Mouse (Mus musculus): ENCODE results near the gene Lyst.
"Not testable (repeated sequence)": the region's sequence is repeated elsewhere in the genome, so short reads cannot be mapped to it uniquely, and the experiment has no call there.

Lyst gene

DNA sequence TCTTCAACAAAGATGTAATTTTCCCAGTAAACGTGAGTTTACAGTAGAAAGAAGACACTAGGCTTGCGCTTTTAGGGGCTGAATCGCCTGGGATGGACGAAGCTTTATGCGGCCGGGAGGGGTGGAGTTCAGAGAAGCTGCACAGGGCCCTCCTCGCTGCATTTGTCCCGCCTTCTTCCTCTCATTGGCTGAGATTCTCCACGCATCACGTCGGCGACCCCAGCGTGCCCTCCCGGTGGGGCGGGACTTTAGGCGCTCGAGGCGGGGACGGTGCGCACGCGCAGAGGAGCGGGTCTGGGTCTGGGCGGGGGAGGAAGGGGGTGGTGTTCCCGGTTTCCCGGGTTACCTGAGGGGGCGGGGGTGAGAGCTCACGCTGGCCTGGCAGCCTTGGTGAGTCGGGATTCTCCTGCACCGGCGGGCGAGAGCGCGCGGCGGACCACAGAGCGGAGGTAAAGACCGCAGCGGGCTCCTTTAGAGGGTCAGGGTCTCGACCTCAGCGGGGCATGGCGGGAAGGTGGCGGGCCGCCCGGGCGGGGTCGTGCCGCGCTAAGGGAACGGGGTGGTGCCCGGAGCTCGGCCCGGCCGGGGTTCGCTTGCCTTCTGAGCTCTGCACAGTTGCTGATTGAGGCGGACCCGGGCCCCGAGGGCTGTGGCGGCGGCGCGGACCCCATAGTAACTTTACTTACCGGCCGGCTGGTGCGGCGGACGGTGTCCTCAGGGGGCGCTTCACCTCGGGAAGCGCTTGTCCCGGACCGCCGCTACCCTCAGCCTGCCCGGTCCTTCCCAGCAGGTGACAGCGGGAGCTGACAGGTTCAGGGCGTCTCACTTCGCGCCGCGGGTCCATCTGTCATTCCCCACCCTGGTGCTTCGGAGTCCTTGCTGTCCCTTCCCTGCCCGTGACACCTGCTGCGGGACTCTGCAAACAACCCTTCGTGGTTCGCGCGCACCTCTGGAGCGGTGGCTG, at the start of gene Lyst:
Lyst (plus strand) TSS at position 350 of the 964 bp plus-strand sequence.
- in situ Hi-C loops (cut with MboI), result loop anchor here (10.0 kb wide), 1 partner anchor 76 kb away; no protein-coding TSS in a partner anchor

DNA sequence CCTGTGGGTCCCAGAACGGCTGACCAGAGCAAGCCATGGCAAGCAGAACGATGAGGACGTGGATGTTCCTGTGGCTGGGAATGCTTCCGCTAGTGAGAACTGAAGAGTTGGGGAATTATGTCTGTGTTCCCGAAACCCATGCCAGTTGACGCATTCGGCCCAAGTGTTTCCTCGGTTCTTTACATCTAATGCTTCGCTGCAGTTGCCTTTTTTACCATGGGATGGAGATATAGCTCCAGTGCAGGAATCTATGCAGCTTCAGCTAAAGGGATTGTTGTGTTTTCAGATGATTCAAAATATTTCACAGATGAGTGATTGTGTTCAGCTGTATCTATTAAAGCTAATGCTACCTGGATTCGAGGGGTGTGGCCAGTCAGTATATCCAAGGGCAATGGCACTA, 47.1 kb upstream of the Lyst start:
- in situ Hi-C loops (cut with MboI), result not testable (repeated sequence)

DNA sequence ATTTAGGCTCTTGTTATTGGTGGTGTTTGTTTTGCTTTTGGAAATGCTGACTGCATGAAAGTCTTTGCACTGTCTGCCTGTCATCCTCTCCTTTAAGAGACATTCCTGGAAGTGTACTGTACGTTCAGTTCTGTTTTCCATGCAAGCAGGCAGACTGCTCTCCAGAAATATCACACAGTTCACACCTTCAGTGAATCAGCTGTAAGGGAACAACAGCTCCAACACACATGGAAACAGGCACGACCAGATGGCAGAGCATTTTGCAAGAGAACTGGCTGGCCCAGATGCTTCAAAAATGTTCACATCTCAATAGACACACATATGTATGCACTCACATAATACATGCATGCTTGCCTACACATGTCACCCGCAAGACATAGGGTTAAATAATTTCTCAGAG, 43.4 kb upstream of the Lyst start:
- in situ Hi-C loops (cut with MboI), result no loop called here

DNA sequence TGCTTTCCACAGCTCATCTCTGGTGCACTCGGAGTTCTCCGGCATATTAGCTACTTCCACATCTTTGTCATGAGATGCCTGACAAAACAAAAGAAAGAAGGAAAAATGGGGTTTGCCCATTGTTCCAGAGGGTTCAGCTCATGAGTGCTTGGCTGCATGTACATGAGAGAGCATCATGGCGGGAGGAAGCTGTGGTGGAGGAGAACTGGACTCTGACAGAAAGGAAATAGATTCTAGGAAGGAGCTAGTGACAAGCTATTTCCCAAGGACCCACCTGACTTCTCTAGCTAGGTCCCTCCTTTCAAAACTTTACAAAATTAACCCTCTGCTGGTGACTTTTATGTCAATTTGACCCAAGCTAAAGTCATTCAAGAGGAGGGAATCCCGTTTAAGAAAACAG, 42.3 kb upstream of the Lyst start:
- in situ Hi-C loops (cut with MboI), result no loop called here

DNA sequence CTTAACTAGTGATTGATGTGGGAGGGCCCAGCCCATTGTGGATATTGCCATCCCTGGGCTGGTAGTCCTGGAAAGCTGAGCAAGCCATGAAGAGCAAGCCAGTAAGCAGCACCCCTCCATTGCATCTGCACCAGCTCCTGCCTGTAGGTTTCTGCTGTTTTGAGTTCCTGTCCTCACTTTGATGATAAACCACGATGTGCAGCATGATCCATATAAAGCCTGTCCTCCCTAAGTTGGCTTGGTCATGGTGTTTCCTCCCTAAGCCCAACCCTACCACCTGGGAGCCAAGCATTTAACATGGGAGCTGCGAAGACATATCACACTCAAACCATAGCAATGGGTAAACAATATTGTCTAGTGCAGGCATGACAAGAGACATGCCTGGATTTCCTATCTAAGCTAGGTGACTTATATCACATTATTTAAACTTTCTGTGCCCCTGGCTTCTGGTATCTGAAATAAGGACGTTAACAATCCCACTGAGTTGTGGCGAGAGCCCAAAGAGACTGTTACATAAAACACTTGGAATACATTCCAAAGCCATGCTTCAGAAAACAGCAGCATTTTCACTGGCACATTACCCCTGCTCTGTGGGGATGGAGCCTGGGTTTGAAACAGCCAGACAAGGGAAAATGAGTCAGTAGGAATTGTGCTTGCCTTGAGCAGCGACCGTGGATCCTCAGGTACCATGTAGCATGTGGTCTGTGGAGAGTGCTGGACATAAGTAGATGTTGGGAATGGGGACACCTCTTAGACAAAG, 41.6 kb upstream of the Lyst start:
- in situ Hi-C loops (cut with MboI), result no loop called here

- in situ Hi-C loops (cut with MboI), result no loop called here
Measured at GRCm38 (mm10) chr13:13549687-13550660, 40.2 kb upstream of the Lyst start.

DNA sequence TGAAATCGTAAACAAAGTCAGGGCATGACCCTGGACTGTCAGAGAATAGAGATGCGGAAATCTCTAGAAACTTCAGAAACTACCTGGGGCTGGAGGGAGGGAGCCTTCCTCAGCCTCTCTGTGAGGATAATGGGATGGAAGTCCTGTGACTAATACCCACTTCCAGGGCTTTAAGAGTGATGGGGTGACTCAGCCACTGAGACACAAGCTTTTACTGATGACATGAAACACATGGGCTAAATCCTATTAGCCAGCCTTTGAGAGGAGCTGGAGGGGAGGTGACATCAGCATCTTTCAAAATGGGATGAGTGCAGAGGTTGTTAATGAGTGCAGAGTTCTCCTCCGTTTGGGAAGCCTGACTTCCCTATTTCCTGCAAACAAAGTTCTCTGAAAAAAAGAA, 38.2 kb upstream of the Lyst start:
- in situ Hi-C loops (cut with MboI), result no loop called here

GRCm38 (mm10) chr13:13553660-13554059, 36.5 kb upstream of the Lyst start:
- in situ Hi-C loops (cut with MboI), result no loop called here

GRCm38 (mm10) chr13:13555196-13555595, 35.0 kb upstream of the Lyst start:
- in situ Hi-C loops (cut with MboI), result no loop called here

GRCm38 (mm10) chr13:13557001-13557743, 33.0 kb upstream of the Lyst start:
- in situ Hi-C loops (cut with MboI), result no loop called here

GRCm38 (mm10) chr13:13558251-13558650, 31.9 kb upstream of the Lyst start:
- in situ Hi-C loops (cut with MboI), result no loop called here

- in situ Hi-C loops (cut with MboI), result no loop called here
Measured at GRCm38 (mm10) chr13:13558900-13559299, 31.3 kb upstream of the Lyst start.

DNA sequence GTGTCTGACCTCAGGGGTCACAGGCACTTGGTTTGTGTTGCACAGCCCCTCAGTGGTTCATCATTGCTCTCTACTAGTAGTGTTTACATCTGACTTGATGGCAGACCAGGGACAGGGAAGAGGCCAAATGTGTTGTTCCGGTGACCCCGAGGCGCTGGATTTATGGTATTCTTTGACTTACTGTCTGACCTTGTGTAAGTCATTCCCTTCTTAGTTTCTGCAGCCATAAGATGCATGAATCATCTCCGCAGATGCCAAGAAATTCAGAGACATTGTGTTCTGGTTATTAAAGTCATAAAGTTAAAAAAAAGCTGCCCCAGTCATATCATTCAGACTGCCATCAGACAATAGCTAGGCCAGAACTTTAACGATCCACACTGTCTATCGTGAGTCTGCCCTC, 27.6 kb upstream of the Lyst start:
- in situ Hi-C loops (cut with MboI), result no loop called here

- in situ Hi-C loops (cut with MboI), result no loop called here
Measured at GRCm38 (mm10) chr13:13564116-13564515, 26.1 kb upstream of the Lyst start.

GRCm38 (mm10) chr13:13564541-13564940, 25.7 kb upstream of the Lyst start:
- in situ Hi-C loops (cut with MboI), result no loop called here

GRCm38 (mm10) chr13:13567640-13568039, 22.6 kb upstream of the Lyst start:
- in situ Hi-C loops (cut with MboI), result no loop called here

- in situ Hi-C loops (cut with MboI), result no loop called here
Measured at GRCm38 (mm10) chr13:13568824-13569223, 21.4 kb upstream of the Lyst start.

DNA sequence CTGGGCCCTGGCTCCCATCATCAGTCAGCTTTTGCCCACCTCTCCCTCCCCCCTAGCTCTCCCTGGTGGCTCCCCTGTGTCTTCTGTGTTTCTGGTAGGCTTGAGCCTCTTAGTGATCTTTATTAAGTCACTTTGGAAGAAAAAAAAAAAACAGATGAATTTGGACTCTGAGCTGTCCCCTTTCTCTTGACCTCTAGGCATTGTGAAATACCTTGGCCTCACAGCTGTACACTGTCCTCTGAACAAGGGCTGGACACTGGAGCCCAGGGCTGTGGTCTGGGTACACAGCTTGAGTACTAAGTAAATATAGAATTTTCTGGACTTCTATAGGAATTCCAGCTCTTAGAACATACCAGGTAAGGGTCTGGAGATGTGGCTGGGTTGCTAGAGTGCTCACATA, 20.6 kb upstream of the Lyst start:
- in situ Hi-C loops (cut with MboI), result no loop called here

DNA sequence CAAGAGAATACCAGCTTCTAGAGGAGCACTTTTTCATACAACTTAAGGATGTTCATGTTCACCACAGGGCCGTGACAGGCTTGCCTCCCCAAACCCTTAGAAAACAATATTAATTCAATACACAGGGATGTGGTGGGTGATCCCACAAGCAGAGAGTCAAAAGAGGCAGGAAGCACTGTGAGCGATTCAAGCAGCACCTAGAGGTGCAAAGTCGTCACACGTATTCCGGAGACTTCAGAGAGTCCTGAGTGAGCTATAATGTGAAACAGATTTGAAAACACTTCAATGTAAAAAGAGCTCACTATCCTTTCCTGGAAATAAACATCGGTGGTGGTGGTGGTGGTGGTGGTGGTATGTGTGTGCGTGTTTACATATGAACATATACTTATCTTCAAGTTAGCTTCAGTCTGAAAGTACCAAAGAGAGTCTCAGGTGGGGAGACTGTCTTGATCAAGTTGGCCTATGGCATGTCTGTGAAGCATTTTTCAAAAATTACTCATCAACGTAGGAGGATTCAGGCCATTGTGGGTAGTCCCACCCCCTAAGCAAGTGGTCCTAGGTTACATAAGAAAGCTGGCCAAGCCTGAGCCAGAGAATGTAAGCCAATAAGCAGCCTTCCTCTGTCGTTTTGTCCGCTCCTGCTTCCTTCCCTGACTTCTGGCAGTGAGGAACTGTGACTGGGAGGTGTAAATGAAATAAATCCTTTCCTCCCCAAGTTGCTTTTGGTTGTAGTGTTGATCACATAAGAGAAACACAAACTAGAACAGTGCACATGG, 17.9 kb upstream of the Lyst start:
- in situ Hi-C loops (cut with MboI), result no loop called here

GRCm38 (mm10) chr13:13572941-13573340, 17.3 kb upstream of the Lyst start:
- in situ Hi-C loops (cut with MboI), result no loop called here

All from mature B cell (primary cell).